Mouse (Mus musculus) myocyte (in vitro differentiated cells): ENCODE results near the gene Zkscan17. TPM values are rescaled to one million over a fixed set of nuclear protein-coding genes. Genes with fewer than 3 reads are reported as not detected.
A peak's percentile ranks its signal among the peaks of the same experiment; 100 is the strongest.

Experiments used
- H3K27me3 ChIP-seq: one replicate; pipeline ENCODE4 v1.6.1; 2011; ENCODE audit not compliant: control insufficient read depth, insufficient read depth, insufficient read length
- H3K36me3 ChIP-seq: one replicate; pipeline ENCODE4 v1.6.1; 2011; ENCODE audit not compliant: control insufficient read depth, insufficient read depth
- H3K4me2 ChIP-seq: one replicate; pipeline ENCODE4 v1.6.1; 2011; ENCODE audit warnings: low read depth, control low read depth
- H3K4me3 ChIP-seq: one replicate; pipeline ENCODE4 v1.5.1; 2011; ENCODE audit warnings: mild to moderate bottlenecking, control low read depth, moderate library complexity
- H3K79me2 ChIP-seq: one replicate; pipeline ENCODE4 v1.6.1; 2011; ENCODE audit not compliant: control insufficient read depth, insufficient read depth
- H3ac ChIP-seq: one replicate; pipeline ENCODE4 v1.6.1; 2011; ENCODE audit not compliant: control insufficient read depth, insufficient read length
- CEBPB ChIP-seq: IDR thresholded peaks from 2 replicates; pipeline ENCODE4 v1.6.1; 2011; ENCODE audit warnings: mild to moderate bottlenecking, moderate library complexity; ENCODE audit not compliant: poor library complexity, insufficient read depth, severe bottlenecking
- E2F4 ChIP-seq: IDR thresholded peaks from one replicate; pipeline ENCODE4 v1.6.1; 2011; ENCODE audit warnings: mild to moderate bottlenecking, control low read depth, moderate library complexity; ENCODE audit not compliant: insufficient read depth
- MAX ChIP-seq: IDR thresholded peaks from one replicate; pipeline ENCODE4 v1.6.1; 2011; ENCODE audit warnings: low read depth, mild to moderate bottlenecking, control low read depth
- MYOD1 ChIP-seq, 3 experiments: IDR thresholded peaks; one replicate each; pipeline ENCODE4 v1.6.1; 2011; ENCODE audit warnings: control low read depth in 2 of 3, low read depth in 2 of 3, mild to moderate bottlenecking in 2 of 3, moderate library complexity in 1 of 3; ENCODE audit not compliant: insufficient read length in 2 of 3, control insufficient read depth in 1 of 3
- MYOG ChIP-seq, 3 experiments: IDR thresholded peaks; one replicate each; pipeline ENCODE4 v1.6.1; 2011; ENCODE audit warnings: control low read depth in 2 of 3, low read depth in 2 of 3, mild to moderate bottlenecking in 2 of 3; ENCODE audit not compliant: insufficient read length in 2 of 3, control insufficient read depth in 1 of 3, insufficient read depth in 1 of 3
- POLR2A ChIP-seq: IDR thresholded peaks from one replicate; pipeline ENCODE4 v1.6.1; 2011; ENCODE audit warnings: low read depth, mild to moderate bottlenecking, control low read depth, moderate library complexity; ENCODE audit not compliant: insufficient read length
- POLR2AphosphoS2 ChIP-seq: IDR thresholded peaks from one replicate; pipeline ENCODE4 v1.6.1; 2011; ENCODE audit warnings: low read depth, control low read depth; ENCODE audit not compliant: insufficient read length
- REST ChIP-seq: IDR thresholded peaks from one replicate; pipeline ENCODE4 v1.6.1; 2011; ENCODE audit warnings: mild to moderate bottlenecking, control low read depth, moderate library complexity; ENCODE audit not compliant: insufficient read depth, insufficient read length
- SRF ChIP-seq: IDR thresholded peaks from one replicate; pipeline ENCODE4 v1.6.1; 2011; ENCODE audit warnings: low read depth; ENCODE audit not compliant: control insufficient read depth, insufficient read length
- TCF12 ChIP-seq: IDR thresholded peaks from one replicate; pipeline ENCODE4 v1.6.1; 2011; ENCODE audit warnings: mild to moderate bottlenecking, control low read depth; ENCODE audit not compliant: poor library complexity, insufficient read depth, severe bottlenecking
- TCF3 ChIP-seq: IDR thresholded peaks from one replicate; pipeline ENCODE4 v1.6.1; 2011; ENCODE audit warnings: low read depth, control low read depth; ENCODE audit not compliant: insufficient read length
- USF1 ChIP-seq: IDR thresholded peaks from one replicate; pipeline ENCODE4 v1.6.1; 2011; ENCODE audit warnings: low read depth, mild to moderate bottlenecking, control low read depth, moderate library complexity
- polyA plus RNA-seq: library from polyadenylated mRNA; unstranded; fragments of >200 nt; fragmentation: generic; extraction: Trizol; gene quantifications from one replicate; pipeline ENCODE4 v1.2.1, GENCODE M21; 2012; ENCODE audit warnings: missing spikeins

The Zkscan17 gene
- polyA plus RNA-seq, 1 experiment: 26.4 TPM

DNA sequence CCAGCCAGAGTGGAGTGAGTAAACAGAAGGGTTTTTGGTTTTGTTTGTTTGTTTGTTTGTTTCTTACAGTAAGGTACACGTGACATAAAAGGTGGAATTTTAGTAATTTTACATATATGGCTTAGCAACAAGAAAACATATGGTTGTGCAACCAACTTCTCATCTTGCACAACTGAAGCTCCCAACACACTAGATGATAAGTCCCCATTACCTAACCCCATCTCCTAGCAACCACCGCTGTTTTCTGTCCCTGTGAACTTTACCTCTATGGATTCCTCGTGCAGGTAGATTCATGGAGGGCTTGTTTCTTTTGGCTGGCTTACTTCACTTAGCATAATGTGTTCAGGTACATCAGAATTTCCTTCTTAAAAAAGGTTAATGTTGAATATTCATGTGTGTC is 16.8 kb upstream of the Zkscan17 start:
- no peak for TF ChIP-seq E2F4
- TF ChIP-seq CEBPB: no peak
- TF ChIP-seq SRF: no peak
- no peak for TF ChIP-seq MAX
- no peak for TF ChIP-seq MYOD1 (IDR thresholded peaks at IDR 0.05; ENCODE audit: control insufficient read depth in 1 of 3, insufficient read length in 2 of 3, low read depth in 2 of 3)
- no peak for TF ChIP-seq POLR2AphosphoS2
- no peak for TF ChIP-seq TCF3
- no peak for TF ChIP-seq POLR2A
- Histone ChIP-seq H3K4me2 (no peak overlapping the region), H3K27me3 (peaks cover 9% of the 10 kb centered on the region), H3ac (no peak overlapping the region), H3K4me3 (no peak overlapping the region), H3K79me2 (no peaks in the 10 kb centered on the region), H3K36me3 (no peaks in the 10 kb centered on the region)

- Histone ChIP-seq H3K36me3 (no peaks in the 10 kb centered on the region), H3K79me2 (no peaks in the 10 kb centered on the region), H3K27me3 (no peaks in the 10 kb centered on the region), H3ac (no peak overlapping the region), H3K4me3 (no peak overlapping the region), H3K4me2 (no peak overlapping the region)
- TF ChIP-seq MYOG (IDR thresholded peaks at IDR 0.05; ENCODE audit: control insufficient read depth in 1 of 3, insufficient read depth in 1 of 3, insufficient read length in 2 of 3, low read depth in 2 of 3) (no peak), USF1 (no peak), POLR2AphosphoS2 (no peak), TCF12 (no peak), MAX (no peak), POLR2A (no peak), E2F4 (no peak), SRF (no peak), MYOD1 (IDR thresholded peaks at IDR 0.05; ENCODE audit: control insufficient read depth in 1 of 3, insufficient read length in 2 of 3, low read depth in 2 of 3) (no peak), CEBPB (no peak), TCF3 (no peak)
These were observed 15.9 kb upstream of the Zkscan17 start for GRCm38 (mm10) chr11:59542442-59542841.

- no peaks in the 10 kb centered on the region for H3K27me3 ChIP-seq
- H3K4me3 ChIP-seq: no peak within 1 kb of the TSS
- no peak within 1 kb of the TSS for H3K4me2 ChIP-seq
- no peak within 1 kb of the TSS for H3ac ChIP-seq
- no peaks in the 10 kb centered on the region for H3K36me3 ChIP-seq
- TF ChIP-seq TCF12 (no peak), USF1 (no peak), REST (no peak), SRF (no peak), MYOG (IDR thresholded peaks at IDR 0.05; ENCODE audit: control insufficient read depth in 1 of 3, insufficient read depth in 1 of 3, insufficient read length in 2 of 3, low read depth in 2 of 3) (no peak), E2F4 (no peak), MYOD1 (IDR thresholded peaks at IDR 0.05; ENCODE audit: control insufficient read depth in 1 of 3, insufficient read length in 2 of 3, low read depth in 2 of 3) (no peak), TCF3 (no peak), MAX (no peak), POLR2AphosphoS2 (no peak), POLR2A (no peak), CEBPB (no peak)
- H3K79me2 ChIP-seq: no peaks in the 10 kb centered on the region
These were observed 14.8 kb upstream of the Zkscan17 start, which contains the start of gene Nlrp3 for GRCm38 (mm10) chr11:59541324-59541723. TSS of gene Nlrp3 (plus strand) at chr11:59541568.

GRCm38 (mm10) chr11:59540123-59540522 is 13.6 kb upstream of the Zkscan17 start:
- no peak overlapping the region for H3K4me2 ChIP-seq

DNA sequence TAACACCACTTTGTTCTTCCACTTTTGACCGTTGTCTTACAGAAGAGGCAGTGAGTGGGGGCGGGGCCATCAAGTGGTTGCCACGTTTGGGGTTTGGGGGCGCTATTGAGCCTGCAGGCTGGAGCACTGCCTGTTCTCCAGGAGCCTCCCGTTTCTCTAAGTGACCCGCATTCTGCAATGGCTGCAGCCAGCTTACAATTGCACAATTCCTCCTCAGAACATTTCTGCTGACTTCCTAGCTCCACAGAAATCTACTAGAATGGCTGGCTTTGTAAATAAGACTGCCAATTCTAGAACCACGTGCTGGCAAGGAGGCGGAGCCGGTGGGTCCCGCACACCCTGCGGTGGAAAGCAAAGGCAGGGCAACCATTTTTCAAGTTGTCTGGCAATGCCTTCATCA is 11.8 kb upstream of the Zkscan17 start:
- Histone ChIP-seq H3K27me3 (no peaks in the 10 kb centered on the region), H3K36me3 (no peaks in the 10 kb centered on the region), H3K4me2 (peak overlapping the region; percentile 62), H3ac (no peak overlapping the region), H3K4me3 (no peak overlapping the region), H3K79me2 (no peaks in the 10 kb centered on the region)
- TF ChIP-seq E2F4 (no peak), USF1 (no peak), POLR2A (no peak), MYOG (IDR thresholded peaks at IDR 0.05; ENCODE audit: control insufficient read depth in 1 of 3, insufficient read depth in 1 of 3, insufficient read length in 2 of 3, low read depth in 2 of 3) (no peak), MYOD1 (IDR thresholded peaks at IDR 0.05; ENCODE audit: control insufficient read depth in 1 of 3, insufficient read length in 2 of 3, low read depth in 2 of 3) (no peak), REST (no peak), TCF12 (no peak), TCF3 (no peak), CEBPB (no peak), POLR2AphosphoS2 (no peak), SRF (no peak), MAX (no peak)

More at GRCm38 (mm10) chr11:59540123-59540522, 13.6 kb upstream of the Zkscan17 start:
- Histone ChIP-seq H3K27me3 (no peaks in the 10 kb centered on the region), H3ac (no peak overlapping the region), H3K79me2 (no peaks in the 10 kb centered on the region), H3K36me3 (no peaks in the 10 kb centered on the region), H3K4me3 (no peak overlapping the region)
- no peak for TF ChIP-seq REST
- TF ChIP-seq POLR2A: no peak
- no peak for TF ChIP-seq MAX
- no peak for TF ChIP-seq USF1
- TF ChIP-seq MYOG (IDR thresholded peaks at IDR 0.05; ENCODE audit: control insufficient read depth in 1 of 3, insufficient read depth in 1 of 3, insufficient read length in 2 of 3, low read depth in 2 of 3): no peak
- TF ChIP-seq TCF3: no peak
- TF ChIP-seq POLR2AphosphoS2: no peak
- no peak for TF ChIP-seq E2F4
